Mouse (Mus musculus): ENCODE measurements around the gene Tcea2.

GRCm38 (mm10) chr2:181671326-181671725 is 8.8 kb upstream of the Tcea2 start, which contains the start of gene Sox18:
- TF ChIP-seq POLR2A (IDR thresholded peaks at IDR 0.05; ENCODE audit: borderline replicate concordance, low read depth, low read length) (no peak), CTCF (IDR thresholded peaks at IDR 0.05; ENCODE audit: low read depth, low read length) (no peak)

All from bone marrow macrophage, adult 2 months (primary cell).